8 mouse cellular contexts compared by ENCODE assay signal in genomic region chr3:50905993-50906831, GRCm38 (mm10).
DNase-seq lines count a peak whose midpoint lies in the region; ATAC-seq lines count a peak whose summit lies in the region.

No protein-coding gene starts in this region.

- peak; percentile 32 for ATAC-seq in embryonic facial prominence, embryonic 12.5 days (ENCODE audit: insufficient number of reproducible peaks, insufficient read depth, low FRiP score, low TSS enrichment)
- peak; percentile 60; the same call in 1 of the 2 replicates for ATAC-seq in limb, embryonic 12.5 days (ENCODE audit: insufficient number of reproducible peaks, insufficient read depth, low FRiP score, low TSS enrichment, low read depth)
- ATAC-seq in midbrain, embryonic 14.5 days (ENCODE audit: low FRiP score, low TSS enrichment), result peak; percentile 79

- WGBS in embryonic facial prominence, embryonic 12.5 days, result 10% methylated on average over 32 of the region's 32 CpGs
- WGBS in limb, embryonic 12.5 days, result 12% methylated on average over 32 of the region's 32 CpGs
- WGBS in midbrain, embryonic 14.5 days, result 8% methylated on average over 32 of the region's 32 CpGs

- 0 out of 2 replicates have a peak overlapping the region, but pooled peaks have one; percentile 27 for H3K9ac ChIP-seq in embryonic facial prominence, embryonic 12.5 days
- peak overlapping the region; percentile 40; the same call in 1 of the 2 replicates for H3K9ac ChIP-seq in limb, embryonic 12.5 days (replicated peaks)
- H3K9ac ChIP-seq in midbrain, embryonic 14.5 days (replicated peaks; ENCODE audit: low read length), result peak overlapping the region; percentile 30; the same call in 1 of the 2 replicates

- H3K36me3 ChIP-seq in embryonic facial prominence, embryonic 12.5 days, result no peaks in the 10 kb centered on the region
- no peaks in the 10 kb centered on the region for H3K36me3 ChIP-seq in limb, embryonic 12.5 days
- H3K36me3 ChIP-seq in midbrain, embryonic 14.5 days (ENCODE audit: control insufficient read depth, insufficient read depth, low read length), result no peaks in the 10 kb centered on the region

- no peaks in the 10 kb centered on the region for H3K9me3 ChIP-seq in embryonic facial prominence, embryonic 12.5 days
- H3K9me3 ChIP-seq in limb, embryonic 12.5 days, result no peaks in the 10 kb centered on the region
- no peaks in the 10 kb centered on the region for H3K9me3 ChIP-seq in midbrain, embryonic 14.5 days (ENCODE audit: control insufficient read depth, low read length)

- DNase-seq in 3134 (ENCODE audit: extremely low read depth, insufficient read length, low spot score), result peak; percentile 59
- peak; percentile 91 to 93 for DNase-seq in adrenal gland, postnatal 36 days
- DNase-seq in heart, adult 8-10 months (ENCODE audit: low spot score), result peak; percentile 87
- DNase-seq in kidney, adult 8-10 months, result peak; percentile 75 to 92
- DNase-seq in midbrain, embryonic 14.5 days, result peak; percentile 97
- DNase-seq in spleen, adult 12 weeks (ENCODE audit: low spot score), result peak; percentile 51

- H3K27ac ChIP-seq in embryonic facial prominence, embryonic 12.5 days, result peak overlapping the region; percentile 64
- peak overlapping the region; percentile 83 for H3K27ac ChIP-seq in limb, embryonic 12.5 days
- H3K27ac ChIP-seq in midbrain, embryonic 14.5 days (replicated peaks; ENCODE audit: low read depth, low read length), result peak overlapping the region; percentile 74

- H3K4me1 ChIP-seq in embryonic facial prominence, embryonic 12.5 days, result peaks cover 26% of the 10 kb centered on the region
- peaks cover 34% of the 10 kb centered on the region for H3K4me1 ChIP-seq in limb, embryonic 12.5 days (replicated peaks)
- H3K4me1 ChIP-seq in midbrain, embryonic 14.5 days (ENCODE audit: control insufficient read depth, insufficient read depth, low read length), result peaks cover 14% of the 10 kb centered on the region

- H3K27me3 ChIP-seq in embryonic facial prominence, embryonic 12.5 days, result no peaks in the 10 kb centered on the region
- H3K27me3 ChIP-seq in limb, embryonic 12.5 days, result no peaks in the 10 kb centered on the region
- no peaks in the 10 kb centered on the region for H3K27me3 ChIP-seq in midbrain, embryonic 14.5 days (ENCODE audit: control insufficient read depth, insufficient read depth, low read length)

- H3K4me3 ChIP-seq in embryonic facial prominence, embryonic 12.5 days, result peak overlapping the region; percentile 25
- H3K4me3 ChIP-seq in limb, embryonic 12.5 days (replicated peaks), result peak overlapping the region; percentile 27
- peak overlapping the region; percentile 11; the same call in 1 of the 2 replicates for H3K4me3 ChIP-seq in midbrain, embryonic 14.5 days (replicated peaks; ENCODE audit: low read depth, low read length)

- H3K4me2 ChIP-seq in embryonic facial prominence, embryonic 12.5 days (replicated peaks), result peak overlapping the region; percentile 51
- peak overlapping the region; percentile 55 for H3K4me2 ChIP-seq in limb, embryonic 12.5 days
- H3K4me2 ChIP-seq in midbrain, embryonic 14.5 days (ENCODE audit: low read length), result peak overlapping the region; percentile 48

Comparison
In these comparisons a context has a peak if more than half of its experiments do, and no peak if none do; other contexts are left out.
1. Peak in every context shown above with its lines: DNase-seq, ATAC-seq, H3K4me3 ChIP-seq and H3K27ac ChIP-seq.